Mouse (Mus musculus): ENCODE results near the gene Radil.

GRCm38 (mm10) chr5:142482512-142482911 lies 68.4 kb downstream of the Radil start:
- TF ChIP-seq CTCF (IDR thresholded peaks at IDR 0.05; ENCODE audit: insufficient read depth, low read depth, low read length): no peak
- TF ChIP-seq POLR2A (IDR thresholded peaks at IDR 0.05; ENCODE audit: insufficient read depth, low read depth, low read length): no peak

Data from olfactory bulb, adult 2 months (tissue).